Mouse (Mus musculus) skeletal muscle tissue, adult 2 months (tissue): Measurements from ENCODE around the gene Tbc1d4.
A peak's percentile ranks its signal among the peaks of the same experiment; 100 is the strongest.

Source experiments
- DNase-seq: peaks from one replicate; pipeline ENCODE4 v3.0.0-alpha.2; 2012; ENCODE audit warnings: low read depth, low spot score

Gene Tbc1d4

GRCm38 (mm10) chr14:101608519-101609368 lies at the start of gene Tbc1d4:
Tbc1d4 (minus strand) TSS chr14:101609191.
- DNase-seq, result peak; percentile 75

- no peak for DNase-seq
Observed at GRCm38 (mm10) chr14:101656307-101656706, 47.3 kb upstream of the Tbc1d4 start.

- DNase-seq, result no peak
Observed at GRCm38 (mm10) chr14:101654526-101654909, 45.5 kb upstream of the Tbc1d4 start.

- DNase-seq, result peak; percentile 90
Observed at GRCm38 (mm10) chr14:101653581-101654525, 44.9 kb upstream of the Tbc1d4 start, which contains the start of gene Uchl3. Uchl3 (plus strand) TSS chr14:101653967.

GRCm38 (mm10) chr14:101652571-101652970 lies 43.6 kb upstream of the Tbc1d4 start:
- DNase-seq, result no peak

GRCm38 (mm10) chr14:101650551-101650950 lies 41.6 kb upstream of the Tbc1d4 start:
- DNase-seq, result no peak

GRCm38 (mm10) chr14:101644948-101645347 lies 36.0 kb upstream of the Tbc1d4 start:
- DNase-seq, result no peak

- DNase-seq, result peak; percentile 90
Observed at GRCm38 (mm10) chr14:101640153-101640843, 31.3 kb upstream of the Tbc1d4 start, which contains the start of gene Commd6. Commd6 (minus strand) TSS chr14:101640686.

GRCm38 (mm10) chr14:101637381-101637780 lies 28.4 kb upstream of the Tbc1d4 start:
- no peak for DNase-seq

- DNase-seq, result no peak
Observed at GRCm38 (mm10) chr14:101635765-101636164, 26.8 kb upstream of the Tbc1d4 start.

GRCm38 (mm10) chr14:101630548-101630947 lies 21.6 kb upstream of the Tbc1d4 start:
- no peak for DNase-seq

- no peak for DNase-seq
Observed at GRCm38 (mm10) chr14:101617680-101618079, 8.7 kb upstream of the Tbc1d4 start.

- DNase-seq, result no peak
Observed at GRCm38 (mm10) chr14:101616178-101616577, 7.2 kb upstream of the Tbc1d4 start.

- no peak for DNase-seq
Observed at GRCm38 (mm10) chr14:101613206-101613605, 4.2 kb upstream of the Tbc1d4 start.

GRCm38 (mm10) chr14:101610701-101611100 lies 1.7 kb upstream of the Tbc1d4 start:
- DNase-seq, result no peak

- DNase-seq, result no peak
Observed at GRCm38 (mm10) chr14:101607631-101608518, 1.1 kb downstream of the Tbc1d4 start.

GRCm38 (mm10) chr14:101605843-101606242 lies 3.1 kb downstream of the Tbc1d4 start:
- no peak for DNase-seq

- no peak for DNase-seq
Observed at GRCm38 (mm10) chr14:101602851-101603250, 6.1 kb downstream of the Tbc1d4 start.

- DNase-seq, result no peak
Observed at GRCm38 (mm10) chr14:101597096-101597715, 11.8 kb downstream of the Tbc1d4 start.

- DNase-seq, result no peak
Observed at GRCm38 (mm10) chr14:101596691-101597090, 12.3 kb downstream of the Tbc1d4 start.
